In the genomic region with DNA sequence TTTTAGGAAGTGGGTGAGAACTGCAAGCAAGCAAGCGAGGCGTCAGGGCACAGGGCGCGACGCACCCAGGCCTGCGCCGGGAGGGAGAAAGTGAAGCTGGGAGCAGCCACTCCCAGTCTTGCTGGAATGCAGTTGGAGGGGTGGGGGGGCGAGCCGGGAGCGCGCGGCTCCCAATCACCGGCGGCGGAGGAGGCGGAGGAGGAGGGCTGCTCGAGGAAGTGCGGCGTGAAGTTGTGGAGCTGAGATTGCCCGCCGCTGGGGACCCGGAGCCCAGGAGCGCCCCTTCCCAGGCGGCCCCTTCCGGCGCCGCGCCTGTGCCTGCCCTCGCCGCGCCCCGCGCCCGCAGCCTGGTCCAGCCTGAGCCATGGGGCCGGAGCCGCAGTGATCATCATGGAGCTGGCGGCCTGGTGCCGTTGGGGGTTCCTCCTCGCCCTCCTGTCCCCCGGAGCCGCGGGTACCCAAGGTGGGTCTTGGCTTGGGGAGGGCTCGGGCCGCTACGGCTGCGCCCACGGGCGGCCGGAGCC, we compare ENCODE assay signal across 8 mouse cellular contexts. TPM values are rescaled to one million over a fixed set of nuclear protein-coding genes. Genes with fewer than 3 reads are reported as not detected.
DNase-seq lines count a peak whose midpoint lies in the region; TF ChIP-seq lines count a peak whose summit lies in the region.

A gene (plus strand): TSS at position 198 of the 524 bp plus-strand sequence.

- TF ChIP-seq POLR2A in cerebellum, adult 2 months (IDR thresholded peaks at IDR 0.05; ENCODE audit: borderline replicate concordance, insufficient read depth, low read length), result no peak
- TF ChIP-seq POLR2A in lung, adult 2 months (IDR thresholded peaks at IDR 0.05; ENCODE audit: borderline replicate concordance, extremely low read depth, low read depth, low read length), result peak; percentile 85; the same call in 1 of the 2 replicates

- H3K4me1 ChIP-seq in cerebellum, adult 2 months (ENCODE audit: control insufficient read depth, insufficient read depth, low read length), result no peaks in the 10 kb centered on the region; the same call in 1 of the 2 replicates
- H3K4me1 ChIP-seq in lung, adult 2 months (ENCODE audit: control insufficient read depth, insufficient read depth, low read length), result peaks cover 20% of the 10 kb centered on the region

- no peak for TF ChIP-seq CTCF in cerebellum, adult 2 months (IDR thresholded peaks at IDR 0.05; ENCODE audit: borderline replicate concordance, insufficient read depth, low read depth, low read length)
- TF ChIP-seq CTCF in lung, adult 2 months (IDR thresholded peaks at IDR 0.05; ENCODE audit: insufficient read depth, low read length), result no peak

- H3K27ac ChIP-seq in cerebellum, adult 2 months (ENCODE audit: insufficient read depth, low read length), result no peak within 1 kb of the TSS

- no peak for DNase-seq in cerebellum, adult 2 months
- no peak for DNase-seq in cerebellum, adult 9-11 months
- DNase-seq in embryo, embryonic 10 days (ENCODE audit: low spot score), result peak; percentile 86
- DNase-seq in heart, adult 11 months, result peak; percentile 98
- peak; percentile 82 for DNase-seq in kidney, adult 11 months
- DNase-seq in lung, adult 2 months, result peak; percentile 68
- peak; percentile 81 for DNase-seq in ovary, postnatal 36 days (ENCODE audit: low spot score)
- DNase-seq in left cerebral cortex, adult 18-20 months (ENCODE audit: low spot score in 2 of 2), result no peak

- WGBS in cerebellum, adult 2 months, result 2% methylated on average over 49 of the region's 49 CpGs
- WGBS in lung, adult 2 months, result 1% methylated on average over 48 of the region's 49 CpGs

- H3K4me3 ChIP-seq in cerebellum, adult 2 months (replicated peaks; ENCODE audit: insufficient read depth, low read depth, low read length), result peak within 1 kb of the TSS; percentile 25
- H3K4me3 ChIP-seq in lung, adult 2 months (replicated peaks; ENCODE audit: extremely low read depth, low read depth, low read length), result peak within 1 kb of the TSS; percentile 90

- peaks cover 6% of the 10 kb centered on the region; the same call in 1 of the 2 replicates for H3K27me3 ChIP-seq in cerebellum, adult 2 months (ENCODE audit: control insufficient read depth, insufficient read depth, low read length)

RNA-seq across cellular contexts. Expression of the gene that starts here (rescaled TPM):
- polyA plus RNA-seq in cerebellum, adult 2 months (2012; rRNA removed), result 1.6 and 1.8 TPM in 2 replicates
- 31.7 and 33.8 TPM in 2 replicates for polyA plus RNA-seq in lung, adult 2 months (2012; rRNA removed)
- total RNA-seq in left cerebral cortex, adult 18-20 months (2021), result 1 to 10 TPM; 2.0 to 2.2 TPM

Comparison
In these comparisons a context has a peak if more than half of its experiments do, and no peak if none do; other contexts are left out.
1. RNA of the gene that starts here (polyA plus RNA-seq): 31.7 to 33.8 TPM in lung, adult 2 months; 1.6 to 1.8 TPM in cerebellum, adult 2 months; every median in the first group is over 10 times any median in the second.
2. DNase-seq: peak in embryo, embryonic 10 days (single experiment), heart, adult 11 months (single experiment), kidney, adult 11 months (single experiment), lung, adult 2 months (single experiment) and ovary, postnatal 36 days (single experiment); none in cerebellum, adult 2 months (0 of 2), cerebellum, adult 9-11 months (single experiment) and left cerebral cortex, adult 18-20 months (0 of 2).